Mouse (Mus musculus): ENCODE results near the gene Erfe.
A peak's percentile ranks its signal among the peaks of the same experiment; 100 is the strongest.

Gene Erfe

DNA sequence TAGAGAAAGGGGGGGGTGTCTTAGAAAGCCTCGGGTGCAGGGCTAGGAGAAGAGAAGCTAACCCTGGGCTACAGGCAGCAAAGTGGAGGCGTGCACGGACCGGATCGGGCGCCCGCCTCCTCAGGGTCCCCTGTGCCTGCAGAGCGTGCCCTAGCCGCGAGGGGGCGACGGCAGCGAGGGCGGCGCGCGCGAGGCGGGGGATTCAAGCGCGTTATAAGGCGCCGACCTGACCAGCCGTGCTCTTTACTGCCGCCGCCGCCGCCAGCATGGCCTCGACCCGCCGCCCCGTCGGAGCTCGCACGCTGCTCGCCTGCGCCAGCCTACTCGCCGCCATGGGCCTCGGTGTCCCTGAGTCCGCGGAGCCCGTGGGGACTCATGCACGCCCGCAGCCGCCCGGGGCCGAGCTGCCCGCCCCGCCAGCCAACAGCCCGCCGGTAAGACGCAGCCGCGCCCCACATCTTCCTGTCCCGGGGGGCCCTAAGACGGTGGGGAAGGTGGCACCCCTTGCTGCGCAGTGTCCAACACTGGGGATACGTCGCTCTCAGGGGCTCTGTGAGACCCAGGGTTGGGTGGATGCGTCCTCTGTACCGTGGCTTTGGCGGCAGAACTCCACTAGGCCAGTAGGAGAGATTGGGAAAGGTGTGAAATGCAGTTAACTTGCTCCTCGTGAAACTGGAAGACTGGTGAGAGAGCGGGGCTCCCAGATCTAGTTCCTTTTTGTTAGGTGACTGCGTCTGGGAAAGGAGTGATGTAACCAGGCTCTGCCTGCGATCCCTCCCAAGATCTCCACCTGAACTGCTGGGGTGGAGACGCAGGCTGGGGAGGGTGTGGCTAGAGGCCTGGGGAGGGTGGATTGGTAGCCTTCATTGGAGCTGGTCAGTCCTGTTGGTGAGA lies at the start of gene Erfe:
Gene Erfe, plus strand, starts transcription at position 216 of the 894 bp plus-strand sequence.
- DNase-seq (ENCODE audit: low spot score in 2 of 2): peak; percentile 38 to 65

DNA sequence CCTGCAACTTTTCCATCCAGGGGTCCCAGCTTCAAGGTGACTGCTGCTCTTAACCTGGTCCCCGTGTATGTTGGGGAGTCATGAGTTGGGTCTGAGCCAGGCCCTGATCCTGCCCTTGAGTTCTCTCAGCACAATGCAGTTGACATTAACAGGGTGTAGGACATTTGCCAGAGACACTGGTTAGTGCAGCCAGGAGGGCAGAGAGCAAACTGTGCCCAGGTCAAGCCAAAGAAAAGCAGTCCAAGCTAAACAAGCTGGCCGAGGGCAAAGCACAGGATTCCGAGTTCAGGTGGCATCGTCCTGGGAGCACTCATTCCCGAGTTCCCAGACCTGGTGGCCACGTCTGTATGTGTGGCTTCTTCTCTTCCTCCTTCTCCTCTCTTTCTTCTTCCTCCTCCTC lies 48.6 kb upstream of the Erfe start:
- DNase-seq (ENCODE audit: low spot score in 2 of 2): no peak

DNA sequence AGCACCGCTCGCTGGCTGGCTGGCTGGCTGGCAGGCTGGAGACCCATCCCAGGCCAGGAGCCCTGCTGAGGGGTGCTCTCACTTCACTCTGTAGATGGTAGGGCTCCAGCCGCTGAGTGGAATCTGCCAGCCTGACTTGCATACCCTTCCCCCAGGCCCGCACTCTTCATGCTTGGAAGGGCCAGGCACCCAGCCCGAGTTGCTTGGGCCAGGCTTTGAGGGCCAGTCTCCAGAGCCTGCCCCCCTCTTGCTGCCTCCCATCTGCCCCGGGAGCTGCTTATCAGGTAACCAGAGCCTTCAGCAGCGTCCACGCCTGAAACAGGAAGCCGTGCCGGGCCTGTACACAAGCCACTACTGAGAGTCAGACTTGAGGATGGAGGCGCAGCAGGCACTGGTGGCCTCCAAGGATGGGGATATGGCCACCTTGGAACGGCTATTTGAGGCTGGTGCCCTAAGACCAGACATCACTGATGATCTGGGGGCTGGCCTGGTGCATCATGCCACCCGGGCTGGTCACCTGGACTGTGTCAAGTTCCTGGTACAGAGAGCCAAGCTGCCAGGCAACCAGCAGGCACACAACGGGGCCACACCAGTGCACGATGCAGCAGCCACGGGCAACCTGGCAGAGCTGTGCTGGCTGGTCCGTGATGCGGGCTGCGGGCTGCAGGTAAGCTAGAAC lies 44.3 kb upstream of the Erfe start, which contains the start of gene Espnl:
Gene Espnl, plus strand, starts transcription at position 316 of the 679 bp plus-strand sequence.
- no peak for DNase-seq (ENCODE audit: low spot score in 2 of 2)

DNA sequence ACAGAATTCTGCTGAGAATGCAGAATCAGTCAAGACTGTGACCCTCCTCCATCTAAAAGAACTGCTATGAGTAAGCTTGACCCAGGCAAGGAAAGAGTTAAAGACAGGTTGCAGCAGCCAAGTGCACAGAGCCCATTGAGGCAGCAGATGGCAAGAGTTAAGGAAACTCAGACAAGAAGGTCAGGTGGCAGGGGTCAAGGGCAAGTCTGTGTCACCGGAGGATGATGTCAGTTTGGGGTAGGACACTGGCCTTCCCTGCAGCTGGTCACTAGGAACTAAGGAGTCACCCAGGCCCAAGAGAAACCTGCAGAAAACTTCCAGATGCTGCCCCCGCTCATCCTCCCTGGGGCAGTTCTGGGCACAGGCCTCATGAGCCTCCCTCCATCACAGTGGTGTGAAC lies 41.6 kb upstream of the Erfe start:
- no peak for DNase-seq (ENCODE audit: low spot score in 2 of 2)

DNA sequence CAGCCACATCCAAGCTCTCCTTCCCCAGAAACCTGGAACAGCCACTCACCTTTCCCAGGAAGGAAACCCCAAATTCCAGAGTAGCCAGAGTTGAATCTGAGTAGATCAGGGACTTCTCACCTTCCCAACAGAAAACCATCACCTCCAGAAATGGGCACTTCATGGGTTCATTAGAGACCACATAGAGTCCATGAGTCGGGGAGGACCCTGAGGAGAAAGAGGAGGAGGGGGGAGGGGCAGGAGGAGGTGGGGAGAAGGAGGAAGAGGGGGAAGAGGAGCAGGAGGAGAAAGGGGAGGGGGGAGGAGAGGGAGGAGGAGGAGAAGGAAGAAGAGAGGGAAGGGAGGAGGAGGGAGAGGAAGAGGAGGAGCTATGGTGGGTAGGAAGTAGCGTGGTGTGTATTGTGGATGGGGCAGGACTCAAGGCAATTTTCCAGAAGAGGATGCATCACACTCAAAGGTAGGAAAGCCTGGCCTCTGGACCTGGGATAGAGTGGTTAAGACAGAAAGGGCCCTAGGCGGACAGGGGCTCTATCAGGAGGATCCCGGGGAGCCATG lies 40.7 kb upstream of the Erfe start:
- no peak for DNase-seq (ENCODE audit: low spot score in 2 of 2)

DNA sequence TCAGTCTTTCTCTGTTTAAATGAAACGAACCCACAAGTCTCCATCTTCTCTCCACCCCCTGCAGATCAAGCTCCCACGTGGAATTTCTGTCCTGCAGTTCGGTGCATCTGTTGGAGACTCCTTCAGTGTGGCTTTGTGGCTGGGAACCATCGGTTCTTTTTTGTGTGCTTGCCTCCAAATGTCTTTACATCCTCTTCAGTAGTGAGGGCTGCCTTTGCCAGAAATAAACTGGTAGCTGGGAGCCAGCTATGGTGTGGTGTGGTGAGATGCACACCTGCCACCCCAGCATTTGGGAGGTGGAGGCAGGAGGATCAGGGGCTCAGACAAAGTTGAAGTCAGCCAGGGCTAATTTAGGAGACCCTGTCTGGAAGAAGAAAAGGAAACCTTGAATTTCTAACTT lies 34.1 kb upstream of the Erfe start:
- no peak for DNase-seq (ENCODE audit: low spot score in 2 of 2)

DNA sequence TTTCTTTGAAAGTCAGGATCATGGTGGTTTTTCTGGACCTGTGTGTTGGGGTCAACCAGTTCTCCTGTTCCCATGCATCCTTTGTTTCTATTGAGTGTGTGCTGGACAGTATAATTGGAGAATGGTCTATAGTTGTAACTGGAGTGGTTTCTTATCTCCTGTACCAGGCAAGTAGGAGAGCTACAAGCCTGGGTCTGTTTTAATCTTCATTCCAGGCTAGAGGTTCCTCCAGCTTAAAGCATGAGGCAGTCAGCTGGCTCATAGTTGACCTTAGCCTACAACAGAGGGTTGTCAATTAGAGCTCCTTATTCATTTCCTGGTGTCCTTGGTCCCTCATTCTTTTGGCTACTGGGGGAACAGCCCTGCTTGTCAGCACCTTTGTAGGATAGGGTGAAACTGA lies 32.6 kb upstream of the Erfe start:
- DNase-seq (ENCODE audit: low spot score in 2 of 2): no peak

DNA sequence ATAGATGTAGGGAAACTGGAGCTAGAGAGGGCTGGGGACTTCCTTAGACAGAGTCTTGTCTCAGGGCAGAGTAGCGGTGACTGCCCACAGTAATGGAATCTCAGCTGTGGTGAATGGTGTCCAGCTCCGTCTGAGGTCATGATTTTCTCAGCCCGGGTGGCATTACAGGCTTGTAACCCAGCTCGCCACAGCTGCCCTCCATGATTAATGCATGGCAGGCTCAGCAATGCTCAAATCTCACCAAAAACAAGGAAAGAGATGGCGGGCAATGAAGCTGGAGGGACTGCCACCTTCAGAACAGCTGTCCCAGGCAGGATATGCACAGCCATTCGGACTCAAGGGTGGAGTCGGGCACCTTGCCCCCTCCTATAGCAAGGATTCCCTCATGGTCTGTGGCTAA lies 28.9 kb upstream of the Erfe start:
- DNase-seq (ENCODE audit: low spot score in 2 of 2): no peak

DNA sequence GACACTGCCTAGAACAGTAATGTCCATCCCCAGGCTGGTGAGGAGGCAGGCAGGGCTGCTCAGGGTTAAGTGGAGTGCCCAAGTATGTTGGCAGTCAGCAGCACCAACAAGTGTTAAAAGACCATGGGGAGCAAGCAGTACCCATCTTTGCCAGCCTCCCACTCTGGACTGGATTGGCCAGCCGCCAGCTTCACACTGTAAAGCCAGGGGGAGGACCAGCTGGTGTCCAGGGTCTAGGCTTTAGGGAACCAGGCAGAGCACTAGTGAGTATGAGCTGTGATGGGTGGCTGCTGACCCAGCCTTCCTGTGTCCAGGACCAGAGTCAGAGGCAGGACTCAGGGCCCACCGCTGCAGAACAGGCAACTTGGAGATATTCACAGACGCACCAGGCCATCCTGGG lies 22.2 kb upstream of the Erfe start:
- no peak for DNase-seq (ENCODE audit: low spot score in 2 of 2)

DNA sequence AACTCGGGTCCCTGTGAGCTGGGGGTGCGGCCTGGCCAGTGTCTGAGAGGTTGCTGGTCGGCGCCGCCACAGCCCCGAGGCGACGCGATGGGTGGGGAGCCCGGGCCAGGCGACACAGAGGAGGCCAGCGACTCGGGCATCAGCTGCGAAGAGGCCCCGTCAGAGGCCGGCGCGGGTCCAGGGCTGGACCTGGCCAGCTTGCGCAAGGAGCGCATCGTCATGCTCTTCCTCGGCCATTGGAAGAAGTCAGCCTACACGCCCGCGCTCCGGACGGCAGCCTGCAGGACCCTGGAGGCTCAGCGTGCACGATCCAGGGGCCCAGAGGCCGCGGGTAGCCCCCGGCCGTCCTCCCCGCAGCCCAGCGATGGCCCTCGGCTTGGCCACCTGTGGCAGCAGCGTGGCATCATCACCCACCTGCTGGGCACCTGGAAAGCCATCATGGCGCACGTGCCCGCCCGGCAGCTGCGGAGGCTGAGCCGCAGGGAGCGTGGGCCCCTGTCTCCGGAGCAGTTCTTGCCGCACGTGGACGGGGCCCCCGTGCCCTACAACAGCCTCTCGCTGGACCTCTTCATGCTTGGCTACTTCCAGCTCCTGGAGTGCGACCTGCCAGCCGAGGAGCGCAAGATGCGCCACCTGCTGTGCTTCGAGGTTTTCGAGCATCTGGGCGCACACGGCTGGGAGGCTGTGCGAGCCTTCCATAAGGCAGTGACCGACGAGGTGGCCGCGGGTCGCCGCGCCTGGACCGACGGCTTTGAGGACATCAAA lies 21.1 kb upstream of the Erfe start:
- no peak for DNase-seq (ENCODE audit: low spot score in 2 of 2)

DNA sequence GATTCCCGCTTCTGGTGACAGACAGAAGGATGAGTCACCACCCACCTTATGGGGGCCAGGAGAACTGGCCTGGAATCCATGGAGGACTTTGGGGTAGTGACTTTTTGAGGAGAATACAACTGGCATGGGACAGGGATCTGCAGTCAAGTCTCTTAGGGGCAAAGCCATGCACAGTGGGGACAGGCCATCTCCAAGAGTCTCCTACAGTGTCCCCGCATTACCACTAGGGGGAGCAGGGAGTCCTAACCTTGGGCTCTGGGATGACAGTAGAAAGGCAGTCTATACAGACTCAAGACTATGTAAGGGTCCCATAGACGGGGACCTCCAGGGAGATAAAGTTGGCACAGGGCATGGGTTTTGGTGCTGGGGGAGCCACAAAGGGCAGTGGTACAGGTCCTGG lies 19.3 kb upstream of the Erfe start:
- DNase-seq (ENCODE audit: low spot score in 2 of 2): peak; percentile 46 to 50

DNA sequence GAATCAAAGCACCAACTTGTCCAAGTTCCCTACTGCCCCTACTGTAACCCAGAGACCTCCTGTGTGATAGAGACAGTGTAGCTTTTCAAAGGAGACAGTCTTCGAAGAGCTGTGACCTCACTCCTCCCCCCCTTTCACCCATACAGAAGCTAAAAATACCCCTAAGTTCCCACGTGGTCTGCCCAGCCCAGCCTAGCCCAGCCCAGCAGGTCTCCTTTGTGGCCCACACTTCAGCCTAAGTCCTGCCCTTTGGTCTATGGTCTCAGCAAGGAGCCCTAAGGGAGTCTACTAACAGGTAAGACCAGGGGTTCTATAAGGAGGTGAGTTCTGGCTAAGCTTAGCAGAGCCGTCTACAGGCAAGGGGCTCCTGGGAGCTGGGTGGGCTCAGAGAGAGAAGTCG lies 15.4 kb upstream of the Erfe start, which contains the start of gene Klhl30:
Gene Klhl30, plus strand, starts transcription at position 176 of the 400 bp plus-strand sequence.
- no peak for DNase-seq (ENCODE audit: low spot score in 2 of 2)

DNA sequence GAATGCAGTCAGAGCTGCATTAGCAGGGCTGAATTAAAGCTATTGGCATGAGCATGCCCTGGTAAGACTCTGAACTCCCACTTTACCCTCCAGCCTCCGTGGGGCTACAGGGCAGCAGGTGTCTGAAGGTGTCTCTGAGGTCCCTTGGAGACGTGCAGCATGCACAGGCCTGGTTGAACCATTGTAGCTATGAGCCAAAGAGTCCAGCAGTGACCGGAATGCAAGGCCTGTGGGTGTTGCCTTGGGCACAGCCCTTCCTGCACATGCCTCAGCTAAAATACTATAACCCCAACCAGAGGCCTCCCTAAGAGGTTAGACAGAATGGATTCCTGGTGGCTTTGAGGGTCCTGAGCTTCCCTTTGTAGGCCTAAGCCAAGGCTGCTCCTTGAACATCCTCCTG lies 15.0 kb upstream of the Erfe start:
- DNase-seq (ENCODE audit: low spot score in 2 of 2): no peak

DNA sequence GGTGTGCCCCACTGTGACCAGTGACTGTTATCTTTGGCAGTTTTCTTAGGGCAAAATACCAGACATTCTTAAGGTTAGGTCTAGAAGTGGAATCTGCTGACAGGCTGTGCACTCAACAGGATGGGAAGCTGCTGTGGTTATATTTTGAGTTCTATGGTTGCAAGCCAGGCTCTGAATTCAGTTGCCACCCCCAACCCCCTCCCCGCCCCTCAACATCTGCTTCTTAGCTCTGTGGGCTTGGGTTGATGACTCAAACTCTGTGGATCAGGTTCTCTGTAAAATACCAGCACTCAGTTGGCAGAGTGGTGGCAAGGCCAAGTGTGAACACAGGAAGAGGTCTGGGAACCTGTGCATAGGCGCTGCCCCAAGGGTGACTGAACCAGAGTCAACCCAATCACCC lies 14.0 kb upstream of the Erfe start:
- DNase-seq (ENCODE audit: low spot score in 2 of 2): no peak

DNA sequence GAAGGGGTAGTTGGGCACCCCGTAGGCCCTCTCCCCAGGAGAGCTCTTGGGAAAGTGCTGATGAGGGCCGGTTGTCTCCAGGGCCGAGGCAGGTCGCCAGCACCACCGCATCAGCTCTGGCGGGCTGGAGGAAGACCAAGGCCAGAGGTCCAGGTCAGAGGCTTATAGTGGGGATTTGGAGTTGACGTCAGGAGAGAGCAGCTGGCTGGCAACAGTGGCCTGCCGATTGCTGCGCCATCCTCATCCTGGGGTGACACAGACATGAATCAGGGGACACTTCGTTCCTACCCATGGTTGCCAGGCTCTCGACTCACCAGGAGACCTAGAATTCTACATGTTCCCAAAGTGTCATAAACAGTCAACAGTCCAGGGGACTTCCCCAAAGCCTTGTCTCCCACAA lies 10.1 kb upstream of the Erfe start:
- DNase-seq (ENCODE audit: low spot score in 2 of 2): no peak

DNA sequence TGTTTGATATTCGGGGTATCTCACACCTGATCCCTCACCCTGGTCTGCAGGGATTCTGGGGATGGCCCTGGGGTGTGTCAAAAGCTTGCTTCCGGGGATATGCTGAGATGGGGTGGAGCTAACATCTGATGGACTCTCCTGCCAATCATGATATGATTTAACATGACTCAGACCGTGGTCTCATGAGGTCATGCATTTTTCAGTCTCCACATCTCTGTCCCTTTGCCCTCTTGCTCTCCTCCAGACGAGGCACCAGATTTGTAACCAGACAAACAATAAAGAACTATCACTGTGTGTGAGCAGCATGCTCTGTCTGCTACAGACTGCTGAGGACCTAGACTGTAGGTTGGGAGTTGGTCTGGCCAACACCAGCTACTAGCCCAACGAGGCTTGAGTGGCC lies 4.1 kb upstream of the Erfe start:
- DNase-seq (ENCODE audit: low spot score in 2 of 2): no peak

DNA sequence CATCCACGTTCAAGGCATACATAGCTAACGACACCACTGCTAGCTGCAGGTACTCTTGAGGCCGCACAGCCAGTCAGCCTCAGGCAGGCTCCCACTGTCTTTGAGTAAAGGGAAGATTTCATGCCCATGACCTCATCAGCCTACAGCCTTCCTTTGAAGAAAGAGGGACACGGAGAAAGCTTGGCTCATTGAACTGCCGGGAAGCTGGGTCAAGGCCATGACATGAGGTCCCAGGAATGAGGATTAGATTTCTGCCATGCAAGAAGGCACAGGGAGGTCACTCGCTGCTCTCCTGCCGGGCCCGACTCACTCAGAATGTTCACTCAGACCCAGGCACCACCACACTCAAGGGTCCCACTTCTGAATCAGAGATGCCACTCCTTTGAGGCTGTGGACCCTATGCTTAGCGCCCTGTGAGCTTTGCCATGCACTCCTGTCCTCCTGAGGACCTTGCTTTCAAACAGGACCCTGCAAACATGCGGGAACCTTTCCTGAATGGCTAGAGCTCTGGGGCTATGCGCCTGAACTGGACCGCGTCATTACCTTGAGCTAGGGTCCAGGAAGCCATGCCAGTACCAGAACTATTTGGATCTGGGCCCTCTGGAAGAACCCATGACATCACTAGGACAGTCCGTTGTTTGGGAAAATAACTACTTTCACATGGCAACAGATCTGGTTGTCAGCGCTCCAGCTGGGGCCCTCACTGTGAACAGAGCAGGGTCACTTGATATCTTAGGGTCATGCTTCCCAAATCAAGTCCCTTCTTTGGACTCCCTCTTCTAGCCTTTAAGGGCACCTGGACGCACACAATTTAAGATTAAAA lies 1.2 kb upstream of the Erfe start:
- no peak for DNase-seq (ENCODE audit: low spot score in 2 of 2)

DNA sequence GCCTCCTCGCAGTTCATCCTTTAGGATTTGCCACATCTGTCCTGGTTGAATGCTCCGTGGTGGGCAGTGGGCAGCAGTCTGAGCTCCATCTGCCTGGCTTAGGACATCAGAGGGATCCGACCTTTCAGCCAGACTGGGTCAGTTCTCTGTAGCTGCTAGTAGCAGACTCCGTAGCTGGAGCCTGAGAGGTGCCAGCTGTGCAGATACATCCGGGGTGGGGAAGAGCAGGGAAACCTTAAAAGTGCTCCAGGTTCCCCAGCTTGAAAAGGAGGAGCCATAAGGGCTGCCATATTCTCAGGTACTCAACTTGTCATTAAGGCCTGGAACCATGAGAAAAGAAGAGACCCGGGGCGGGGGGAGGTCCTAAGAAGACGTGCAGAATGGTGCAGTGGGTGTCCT lies 415 bp upstream of the Erfe start:
- no peak for DNase-seq (ENCODE audit: low spot score in 2 of 2)

DNA sequence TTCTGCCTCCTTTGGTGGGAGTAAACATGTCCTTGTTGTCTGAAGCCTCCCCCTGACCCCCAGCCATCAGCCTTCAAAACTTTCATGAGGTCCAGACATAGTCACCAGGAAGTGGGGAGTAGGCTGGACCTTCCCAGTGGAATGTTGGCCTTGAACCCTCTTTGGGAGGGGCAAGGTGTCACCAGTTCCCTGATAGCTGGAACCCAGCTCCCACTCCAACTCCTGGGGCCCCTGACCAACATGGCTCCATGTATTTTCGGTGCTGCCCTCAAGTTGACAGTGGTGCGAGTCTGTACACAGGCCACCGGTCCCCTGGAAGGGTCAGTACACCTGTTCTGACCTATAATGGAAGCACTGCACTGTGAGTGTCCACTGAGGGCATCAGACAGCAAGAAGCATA lies 1.1 kb downstream of the Erfe start:
- DNase-seq (ENCODE audit: low spot score in 2 of 2): no peak

DNA sequence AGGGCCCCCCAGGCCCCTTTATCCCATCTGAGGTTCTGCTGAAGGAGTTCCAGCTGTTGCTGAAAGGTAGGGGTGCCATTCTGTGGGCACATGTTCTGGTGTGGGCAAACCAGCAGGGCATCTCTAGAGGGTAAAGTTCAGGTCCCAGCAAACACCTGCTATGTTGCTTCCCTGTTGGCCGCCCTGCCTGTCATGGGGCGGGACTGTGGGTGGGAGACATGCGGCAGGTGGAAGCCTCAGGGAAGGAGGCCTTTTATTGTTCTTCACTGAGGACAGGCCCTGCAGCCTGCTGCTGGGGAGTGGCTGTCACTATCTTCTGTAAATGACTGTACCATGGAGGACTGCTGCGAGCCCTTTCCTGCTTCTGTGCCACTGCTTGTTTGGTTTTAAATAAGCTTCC lies 3.2 kb downstream of the Erfe start:
- no peak for DNase-seq (ENCODE audit: low spot score in 2 of 2)

DNA sequence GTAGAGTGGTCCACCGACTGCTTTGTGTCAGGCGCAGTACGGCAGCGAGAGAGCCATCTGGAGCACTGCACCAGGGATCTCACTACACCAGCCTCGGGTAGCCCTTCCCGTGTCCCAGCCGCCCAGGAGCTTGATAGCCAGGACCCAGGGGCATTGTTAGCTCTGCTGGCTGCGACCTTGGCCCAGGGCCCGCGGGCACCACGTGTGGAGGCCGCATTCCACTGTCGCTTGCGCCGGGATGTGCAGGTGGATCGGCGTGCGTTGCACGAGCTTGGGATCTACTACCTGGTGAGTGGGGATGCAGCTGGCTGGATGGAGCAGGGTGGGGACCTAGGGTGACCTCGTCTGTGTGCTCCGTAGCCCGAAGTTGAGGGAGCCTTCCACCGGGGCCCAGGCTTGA lies 3.8 kb downstream of the Erfe start:
- no peak for DNase-seq (ENCODE audit: low spot score in 2 of 2)
